Mouse (Mus musculus) bone marrow, adult 2 months (tissue): ENCODE data around the gene Gars. TPM values are rescaled to one million over a fixed set of nuclear protein-coding genes. Genes with fewer than 3 reads are reported as not detected.

Experiments
- H3K27ac ChIP-seq: fragments of 200-500 bp; 2 replicates; pipeline ENCODE4 v1.5.1; 2012; ENCODE audit warnings: low read depth, mild to moderate bottlenecking, control low read depth, inconsistent platforms, low read length; ENCODE audit not compliant: control insufficient read depth, poor library complexity, insufficient read depth
- H3K4me1 ChIP-seq: fragments of 200-500 bp; 2 replicates; pipeline ENCODE4 v1.6.1; 2011; ENCODE audit warnings: low read length; ENCODE audit not compliant: control insufficient read depth, insufficient read depth
- H3K4me3 ChIP-seq: fragments of 200-500 bp; replicated peaks from 2 replicates; pipeline ENCODE3; 2011; ENCODE audit warnings: mild to moderate bottlenecking, low read depth, low read length, control low read depth; ENCODE audit not compliant: control insufficient read depth
- CTCF ChIP-seq: fragments of 200-500 bp; IDR thresholded peaks from 2 replicates; pipeline ENCODE4 v1.5.1; 2011; ENCODE audit warnings: low read length, control low read depth; ENCODE audit not compliant: control insufficient read depth, insufficient read depth
- POLR2A ChIP-seq: fragments of 200-500 bp; IDR thresholded peaks from 2 replicates; pipeline ENCODE4 v1.6.1; 2011; ENCODE audit warnings: low read depth, mild to moderate bottlenecking, control low read depth, low read length, borderline replicate concordance; ENCODE audit not compliant: control insufficient read depth
- WGBS: fragments of 180-500 bp; shearing (Covaris S2); methylation state at CpG from one replicate; pipeline ENCODE4 v1.1.7; 2018; 5-methylcytosine and 5-hydroxymethylcytosine counted together
- polyA plus RNA-seq: library from polyadenylated mRNA; stranded (reverse); fragments of >200 nt; gene quantifications from 2 replicates; pipeline ENCODE4 v1.2.4, GENCODE M21; 2011; ENCODE audit warnings: low replicate concordance; ENCODE audit not compliant: missing spikeins, insufficient read depth, insufficient read length

Gene Gars
- polyA plus RNA-seq, 1 experiment: 85.0 TPM

DNA sequence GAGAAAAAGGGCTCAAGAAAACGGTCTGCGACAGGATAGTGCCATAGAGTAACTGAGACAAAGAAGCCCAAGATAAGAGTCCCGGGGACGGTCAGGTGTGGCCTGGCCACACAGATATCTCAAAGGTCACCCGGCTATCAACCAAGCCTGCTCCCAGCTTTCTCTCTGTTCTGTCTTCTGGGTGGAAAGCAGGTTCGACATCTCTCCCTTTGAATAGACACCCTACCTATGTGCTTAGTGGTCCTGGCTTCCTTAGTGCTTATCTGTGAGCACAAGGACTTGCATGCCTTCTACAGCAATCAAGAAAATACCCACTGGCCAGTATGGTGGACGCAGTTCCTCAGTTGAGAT lies 26.6 kb downstream of the Gars start:
- no peaks in the 10 kb centered on the region for H3K4me1 ChIP-seq
- TF ChIP-seq CTCF (no peak), POLR2A (no peak)
- H3K4me3 ChIP-seq: no peak overlapping the region
- H3K27ac ChIP-seq: no peak overlapping the region
- 73% methylated on average over 7 of the region's 7 CpGs for WGBS

DNA sequence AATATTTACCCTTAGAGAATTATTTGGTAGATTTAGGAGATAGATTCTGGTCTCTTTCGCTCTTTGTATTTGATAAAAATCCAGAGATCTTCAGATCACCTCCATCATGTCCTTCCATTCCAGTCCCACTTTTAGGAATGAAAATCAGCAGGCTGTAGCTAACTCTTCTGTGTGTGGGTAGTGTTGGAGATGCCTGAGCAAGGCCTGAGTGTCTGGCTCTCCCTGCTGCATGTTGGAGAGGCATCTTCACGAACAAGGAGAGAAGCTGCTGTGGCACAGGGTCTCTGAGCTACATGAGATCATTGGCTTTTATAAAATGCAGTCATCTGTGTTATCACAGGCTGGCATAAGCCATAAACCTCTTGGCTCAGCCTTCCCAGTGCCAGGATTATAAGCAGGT lies 28.1 kb downstream of the Gars start:
- H3K27ac ChIP-seq: no peak overlapping the region
- H3K4me1 ChIP-seq: no peaks in the 10 kb centered on the region
- WGBS: 89% methylated on average over 2 of the region's 2 CpGs
- TF ChIP-seq CTCF: no peak
- TF ChIP-seq POLR2A: no peak
- no peak overlapping the region for H3K4me3 ChIP-seq

DNA sequence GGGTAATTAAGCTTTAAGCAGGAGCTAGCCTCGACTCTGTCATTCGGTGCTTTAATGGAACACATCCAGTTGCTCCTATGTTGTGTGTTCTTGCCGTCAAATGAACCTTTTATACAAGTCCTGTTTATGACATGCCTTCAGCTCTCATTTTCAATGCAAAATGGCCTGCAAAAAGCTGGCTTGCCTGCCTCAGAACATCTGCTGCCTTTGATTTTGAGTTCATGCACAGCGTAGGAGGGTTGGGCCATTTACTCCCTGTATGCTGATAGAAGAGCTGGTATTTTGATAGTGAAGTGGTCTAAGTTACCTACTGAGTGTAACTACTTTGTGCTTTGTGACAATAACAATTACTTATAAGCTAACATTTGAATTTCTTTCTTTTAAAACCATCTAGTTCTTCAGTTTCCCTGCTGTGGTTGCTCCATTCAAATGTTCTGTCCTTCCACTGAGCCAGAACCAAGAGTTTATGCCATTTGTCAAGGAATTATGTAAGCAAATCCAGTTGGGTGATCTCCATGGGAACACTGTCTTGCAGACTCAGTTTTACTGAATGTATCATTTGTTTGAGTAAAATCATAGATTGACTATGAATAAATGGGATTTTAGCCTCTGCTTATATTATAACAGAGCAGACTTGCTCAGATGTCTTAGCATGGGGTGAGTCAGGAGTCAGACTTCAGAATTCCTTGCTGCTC lies 38.9 kb downstream of the Gars start:
- Histone ChIP-seq H3K4me1 (no peaks in the 10 kb centered on the region), H3K4me3 (no peak overlapping the region), H3K27ac (no peak overlapping the region)
- TF ChIP-seq POLR2A (no peak), CTCF (no peak)
- 88% methylated on average over 4 of the region's 4 CpGs for WGBS

DNA sequence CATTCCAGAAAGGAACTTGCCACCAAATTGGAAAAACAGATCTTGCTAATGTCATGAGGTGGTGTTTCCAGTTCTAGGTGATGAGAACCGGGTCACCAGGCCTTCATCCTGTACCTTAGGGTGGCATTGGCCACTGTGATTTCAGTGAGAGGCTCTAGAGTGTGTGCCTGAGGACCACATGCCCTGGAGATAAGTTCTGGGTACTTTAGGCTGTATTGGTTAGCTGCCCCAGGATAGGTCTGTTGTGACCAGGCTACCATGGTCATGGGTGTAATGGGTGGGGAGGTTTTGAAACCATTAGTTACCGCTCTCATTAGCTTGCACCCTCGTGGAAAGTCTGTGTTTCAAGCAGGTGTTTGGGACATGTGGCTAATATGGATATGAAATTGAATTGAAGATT lies 43.6 kb downstream of the Gars start:
- Histone ChIP-seq H3K4me1 (no peaks in the 10 kb centered on the region), H3K27ac (no peak overlapping the region), H3K4me3 (no peak overlapping the region)
- no peak for TF ChIP-seq POLR2A
- WGBS: 89% methylated on average over 3 of the region's 3 CpGs

DNA sequence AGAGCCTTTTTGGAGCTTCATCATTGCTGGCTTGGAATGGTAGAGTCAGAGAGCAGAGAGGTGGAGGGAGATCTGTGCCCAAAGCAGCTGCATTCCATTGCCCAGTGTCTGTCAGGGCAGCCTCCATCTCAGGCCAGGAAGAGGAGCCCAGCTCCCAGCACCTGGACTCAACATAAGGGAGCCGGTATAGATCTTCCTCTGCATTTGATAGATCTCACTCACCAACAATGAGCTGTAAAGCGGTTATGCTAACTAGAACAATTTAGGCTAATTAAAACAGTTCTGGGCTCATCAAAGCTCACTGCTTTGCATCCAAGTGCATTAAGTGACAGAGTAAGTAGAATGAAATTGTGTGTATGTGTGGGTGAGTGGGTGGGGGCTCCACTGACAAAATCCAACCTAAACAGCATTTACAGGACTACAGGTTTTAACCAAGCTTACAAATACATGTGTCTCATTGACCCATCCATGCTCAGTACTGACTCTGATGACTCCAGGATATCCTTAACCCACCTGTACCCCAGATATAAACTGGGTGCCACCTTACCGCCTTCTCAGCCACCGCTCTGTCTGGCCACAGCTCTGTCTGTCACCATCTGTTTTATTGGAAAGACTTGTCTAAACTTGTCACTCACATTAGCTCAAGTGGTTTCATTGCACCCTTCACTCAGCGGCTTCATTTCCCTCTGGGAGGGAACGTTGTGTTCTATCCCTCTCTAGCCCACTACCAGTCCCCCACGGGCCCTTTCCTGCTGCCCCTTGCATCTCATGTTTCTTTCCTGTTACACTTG lies 44.6 kb downstream of the Gars start:
- no peak overlapping the region for H3K4me3 ChIP-seq
- no peak overlapping the region for H3K27ac ChIP-seq
- WGBS: 44% methylated on average over 7 of the region's 7 CpGs
- no peaks in the 10 kb centered on the region for H3K4me1 ChIP-seq
- TF ChIP-seq POLR2A: no peak
- no peak for TF ChIP-seq CTCF

DNA sequence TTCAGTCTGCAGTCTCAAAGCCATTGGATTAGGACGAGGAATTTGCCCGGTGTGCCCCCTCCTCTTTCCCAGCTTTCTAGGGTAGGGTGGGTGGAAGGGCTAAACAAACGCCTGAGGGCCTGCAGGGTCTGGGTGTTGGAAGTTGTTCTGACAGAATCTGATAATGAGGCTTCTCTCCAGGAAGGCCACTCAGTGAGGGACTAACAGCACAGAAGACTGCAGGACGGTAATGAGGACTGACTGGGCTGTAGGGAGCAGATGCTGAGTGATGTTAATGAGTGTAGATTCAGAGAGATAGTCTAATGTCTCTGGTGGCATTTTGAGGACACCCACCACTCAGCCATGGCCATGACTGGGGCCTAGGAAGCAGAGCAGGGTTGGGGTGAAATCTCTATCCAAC lies 49.5 kb downstream of the Gars start:
- 69% methylated on average over 4 of the region's 4 CpGs for WGBS
- TF ChIP-seq POLR2A (no peak), CTCF (no peak)
- Histone ChIP-seq H3K4me3 (no peak overlapping the region), H3K4me1 (no peaks in the 10 kb centered on the region), H3K27ac (no peak overlapping the region)

DNA sequence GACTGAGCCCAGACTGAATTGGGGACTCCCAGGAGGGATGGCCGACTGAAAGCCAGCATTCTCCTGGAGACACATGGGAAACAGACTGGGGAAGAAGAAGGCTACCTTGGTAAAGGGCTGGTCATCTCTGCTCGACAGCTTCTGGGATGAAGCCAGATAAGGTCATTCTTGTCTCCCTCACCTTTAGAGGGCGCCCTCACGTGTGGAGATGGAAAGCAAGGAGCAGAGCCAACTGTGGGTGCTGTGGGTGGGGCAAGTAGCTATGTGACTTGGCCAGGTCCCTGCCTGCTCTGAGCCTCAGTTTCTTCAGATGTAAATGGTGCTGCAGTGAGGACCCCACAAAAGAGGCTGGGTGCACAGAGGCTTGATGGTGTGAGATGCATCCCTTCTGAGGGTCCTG lies 52.8 kb downstream of the Gars start:
- 21% methylated on average over 4 of the region's 4 CpGs for WGBS

DNA sequence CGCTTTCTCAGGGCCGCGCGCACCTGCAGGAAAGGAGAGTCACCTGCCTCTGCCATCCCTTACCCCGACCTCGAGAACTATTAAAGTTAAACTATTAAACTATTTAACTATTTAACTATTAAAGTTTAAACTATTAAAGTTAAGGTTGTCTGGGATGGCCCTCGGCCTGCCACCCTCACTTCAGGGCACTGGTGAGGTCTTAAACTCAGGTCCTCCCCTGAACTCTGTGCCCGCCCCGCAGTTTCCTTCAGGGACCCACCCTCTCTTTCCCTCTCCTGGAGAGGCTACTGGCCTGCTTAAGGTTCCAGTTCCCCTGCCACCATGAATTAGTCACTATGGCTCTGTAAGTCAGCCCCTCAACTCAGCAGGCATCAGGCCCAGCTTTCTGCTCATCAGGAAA lies 53.6 kb downstream of the Gars start:
- no peak overlapping the region for H3K27ac ChIP-seq
- H3K4me3 ChIP-seq: no peak overlapping the region
- WGBS: 84% methylated on average over 9 of the region's 9 CpGs
- H3K4me1 ChIP-seq: no peaks in the 10 kb centered on the region
- no peak for TF ChIP-seq POLR2A
- TF ChIP-seq CTCF: no peak

More for the DNA sequence above, 52.8 kb downstream of the Gars start:
- Histone ChIP-seq H3K4me1 (no peaks in the 10 kb centered on the region), H3K4me3 (no peak overlapping the region), H3K27ac (no peak overlapping the region)
- TF ChIP-seq CTCF (no peak), POLR2A (no peak)

DNA sequence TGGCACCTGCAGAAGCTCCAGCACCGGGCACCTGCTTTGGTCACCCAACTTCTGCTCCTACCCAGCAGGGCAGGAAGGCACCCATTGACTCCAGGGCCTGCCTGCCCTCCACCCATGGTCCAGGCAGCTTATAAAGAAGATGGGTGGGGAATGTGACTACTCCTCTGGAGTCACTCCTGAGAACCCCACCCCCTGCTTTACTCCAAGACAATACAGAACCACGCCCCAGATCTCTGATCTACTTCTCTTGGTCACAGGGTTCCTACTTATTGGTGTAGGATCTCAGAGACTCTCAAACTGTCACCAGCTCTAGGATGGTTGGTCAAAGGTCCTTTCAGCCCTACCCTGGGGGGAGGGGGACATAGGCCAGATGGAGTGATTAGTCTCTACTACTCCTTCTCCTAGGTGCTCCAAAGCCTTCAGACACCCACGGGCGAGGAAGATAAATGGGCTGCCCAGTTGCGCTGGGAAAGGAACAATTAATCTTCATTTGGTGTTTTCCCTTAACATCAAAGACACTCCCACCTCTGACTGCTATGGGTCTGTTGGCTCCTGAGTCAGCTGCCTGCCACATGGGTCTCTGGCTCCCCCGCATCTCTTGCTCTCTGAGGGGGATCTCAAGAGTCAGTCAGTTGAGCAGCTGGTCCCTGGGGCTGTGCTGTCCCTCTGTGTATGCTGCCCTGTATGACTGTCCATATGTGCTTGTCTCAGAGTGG lies 55.8 kb downstream of the Gars start:
- 54% methylated on average over 6 of the region's 6 CpGs for WGBS
- no peak overlapping the region for H3K4me3 ChIP-seq
- TF ChIP-seq CTCF (no peak), POLR2A (no peak)
- no peak overlapping the region for H3K27ac ChIP-seq
- H3K4me1 ChIP-seq: no peaks in the 10 kb centered on the region
